Mouse (Mus musculus) forebrain, embryonic 16.5 days (tissue): Measurements from ENCODE around the gene Brms1. TPM values are rescaled to one million over a fixed set of nuclear protein-coding genes. Genes with fewer than 3 reads are reported as not detected.

ENCODE experiments used
- ATAC-seq: fragments of 200-750 bp; cut with Nextera tagmentation; 2 replicates; pipeline ENCODE4 v1.8.0; 2017; ENCODE audit warnings: mild to moderate bottlenecking, moderate library complexity
- H3K27ac ChIP-seq: fragments of 300-500 bp; sonication (generic); 2 replicates; pipeline ENCODE4 v1.5.1; 2014; ENCODE audit warnings: low read length, control low read depth
- H3K27me3 ChIP-seq: fragments of 300-500 bp; sonication (generic); replicated peaks from 2 replicates; pipeline ENCODE4 v1.6.1; 2014; ENCODE audit warnings: low read length; ENCODE audit not compliant: control insufficient read depth, insufficient read depth
- H3K36me3 ChIP-seq: fragments of 300-500 bp; sonication (generic); 2 replicates; pipeline ENCODE4 v1.6.1; 2014; ENCODE audit not compliant: control insufficient read depth, insufficient read depth
- H3K4me1 ChIP-seq: fragments of 300-500 bp; sonication (generic); replicated peaks from 2 replicates; pipeline ENCODE4 v1.6.1; 2014; ENCODE audit warnings: low read length; ENCODE audit not compliant: control insufficient read depth, insufficient read depth
- H3K4me2 ChIP-seq: fragments of 300-500 bp; sonication (generic); 2 replicates; pipeline ENCODE4 v1.6.1; 2014; ENCODE audit warnings: mild to moderate bottlenecking, low read length, control low read depth
- H3K4me3 ChIP-seq: fragments of 300-500 bp; sonication (generic); replicated peaks from 2 replicates; pipeline ENCODE4 v1.5.1; 2014; ENCODE audit warnings: mild to moderate bottlenecking, low read length, control low read depth
- H3K9ac ChIP-seq: fragments of 300-500 bp; sonication (generic); replicated peaks from 2 replicates; pipeline ENCODE4 v1.6.1; 2014; ENCODE audit warnings: low read depth, low read length, control low read depth
- H3K9me3 ChIP-seq: fragments of 300-500 bp; sonication (generic); 2 replicates; pipeline ENCODE4 v1.6.1; 2016; ENCODE audit warnings: low read length; ENCODE audit not compliant: control insufficient read depth
- WGBS: fragments of 180-500 bp; shearing (Covaris S2); extraction: QIAGEN DNeasy Blood & Tissue Kit; methylation state at CpG from one replicate; pipeline ENCODE4 v1.1.7; 2014; 5-methylcytosine and 5-hydroxymethylcytosine counted together
- polyA plus RNA-seq: library from polyadenylated mRNA; unstranded; fragments of >200 nt; fragmentation: Nextera tagmentation; extraction: Ambion mirVana; gene quantifications from 2 replicates; pipeline ENCODE4 v1.2.1, GENCODE M21; 2015

Gene Brms1
- polyA plus RNA-seq, 1 experiment from 2014 or later: 51.2 TPM

- H3K9me3 ChIP-seq: no peaks in the 10 kb centered on the region
- 75% methylated on average over 12 of the region's 12 CpGs for WGBS
- H3K27ac ChIP-seq: peak overlapping the region; percentile 92; the same call in 1 of the 2 replicates
These were observed 52.5 kb downstream of the Brms1 start for GRCm38 (mm10) chr19:5093481-5094242.

DNA sequence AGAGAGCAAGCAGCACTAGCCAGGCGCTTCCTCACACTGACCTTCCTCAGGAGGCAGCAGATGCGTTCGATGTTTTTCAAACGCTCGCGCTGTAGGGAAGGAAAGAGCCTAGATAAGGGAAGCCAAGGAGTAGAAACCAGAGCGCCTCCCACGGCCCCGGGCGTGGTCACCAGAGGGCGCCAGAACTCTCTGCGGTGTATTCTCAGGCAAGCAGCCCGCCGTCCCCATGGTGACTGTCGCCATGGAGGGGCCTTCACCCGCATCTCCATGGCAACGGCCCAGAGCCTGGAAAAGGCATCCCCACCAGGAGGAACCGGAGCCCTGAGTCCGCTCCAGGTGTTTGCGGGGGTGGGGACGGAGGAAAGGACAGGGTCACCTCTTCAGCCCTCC is 53.1 kb downstream of the Brms1 start:
- Histone ChIP-seq H3K9me3 (no peaks in the 10 kb centered on the region), H3K4me2 (peak overlapping the region; percentile 59), H3K27me3 (no peaks in the 10 kb centered on the region), H3K4me3 (peak overlapping the region; percentile 79), H3K4me1 (peaks cover 53% of the 10 kb centered on the region), H3K27ac (peak overlapping the region; percentile 92), H3K9ac (peak overlapping the region; percentile 52), H3K36me3 (peaks cover 14% of the 10 kb centered on the region)
- ATAC-seq: peak; percentile 80
- under 1% methylated on average over 20 of the region's 21 CpGs for WGBS

More at GRCm38 (mm10) chr19:5093481-5094242, 52.5 kb downstream of the Brms1 start:
- no peak for ATAC-seq
- Histone ChIP-seq H3K27me3 (no peaks in the 10 kb centered on the region), H3K4me3 (peak overlapping the region; percentile 79), H3K9ac (peak overlapping the region; percentile 52), H3K4me2 (peak overlapping the region; percentile 59), H3K4me1 (peaks cover 53% of the 10 kb centered on the region), H3K36me3 (peaks cover 14% of the 10 kb centered on the region)

DNA sequence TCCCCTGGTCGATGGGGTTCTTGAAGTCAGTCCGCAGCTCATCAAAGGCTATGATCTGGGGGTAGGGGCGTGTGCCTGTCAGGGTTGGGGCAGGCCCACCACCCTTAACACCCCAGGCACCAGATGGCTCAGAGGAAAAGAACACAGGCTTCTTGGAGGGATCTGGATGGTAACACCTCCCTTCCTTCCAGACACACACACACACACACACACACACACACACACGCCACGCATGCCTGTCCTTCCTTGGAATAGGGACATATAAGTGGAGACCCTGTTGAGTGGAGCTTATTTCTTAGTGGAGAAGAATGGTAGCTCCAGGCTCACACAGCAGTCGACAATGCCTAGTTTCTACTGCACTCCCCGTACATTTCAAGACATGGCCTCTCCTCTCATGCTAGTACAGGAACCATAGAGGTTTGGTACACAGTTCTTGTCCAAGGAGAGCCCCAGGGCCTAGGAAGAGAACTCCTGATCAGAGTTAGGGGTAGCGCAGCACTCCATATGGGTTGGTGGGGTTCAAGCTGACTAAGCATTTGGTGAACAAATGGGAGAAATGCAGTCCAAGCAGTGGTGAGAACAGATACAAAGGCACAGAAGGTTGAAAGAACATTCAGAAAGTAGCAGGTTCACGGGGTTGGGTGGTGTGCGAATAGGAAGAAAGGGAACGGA is 53.7 kb downstream of the Brms1 start:
- Histone ChIP-seq H3K9ac (peak overlapping the region; percentile 52), H3K4me1 (peaks cover 53% of the 10 kb centered on the region), H3K9me3 (no peaks in the 10 kb centered on the region), H3K4me3 (peak overlapping the region; percentile 79), H3K4me2 (peak overlapping the region; percentile 59), H3K36me3 (peaks cover 17% of the 10 kb centered on the region), H3K27ac (peak overlapping the region; percentile 92), H3K27me3 (no peaks in the 10 kb centered on the region)
- no peak; the same call in 1 of the 2 replicates for ATAC-seq
- 23% methylated on average over 11 of the region's 11 CpGs for WGBS

DNA sequence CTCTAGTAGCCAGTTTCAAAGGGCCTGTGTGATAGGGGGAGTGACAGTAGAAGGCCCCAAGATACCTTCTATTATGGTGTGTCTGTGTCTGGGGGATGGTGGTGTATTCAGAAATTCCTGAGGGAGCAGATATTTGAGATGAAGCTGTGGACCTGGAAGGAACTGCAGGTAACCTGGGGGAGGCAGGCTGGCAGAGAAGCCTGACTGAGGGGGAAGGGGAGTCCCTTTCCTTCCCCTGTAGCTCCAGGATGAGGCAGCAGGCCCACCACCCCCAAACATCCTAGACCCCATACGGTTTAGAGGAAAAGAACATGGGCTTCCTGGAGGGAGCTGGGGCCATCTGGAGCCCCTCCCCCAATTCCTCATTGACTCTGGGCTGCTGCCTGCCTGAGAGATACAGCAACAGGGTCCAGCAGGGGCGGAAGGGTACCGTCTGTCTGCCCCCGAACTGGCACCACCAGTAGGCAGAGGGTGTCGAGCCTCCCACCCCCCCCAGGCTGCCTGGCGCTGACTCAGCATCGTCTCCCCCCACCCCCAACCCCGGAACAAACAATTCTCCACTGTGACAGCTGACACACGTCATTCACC is 54.8 kb downstream of the Brms1 start:
- peak overlapping the region; percentile 59 for H3K4me2 ChIP-seq
- H3K4me1 ChIP-seq: peaks cover 53% of the 10 kb centered on the region
- no peaks in the 10 kb centered on the region for H3K27me3 ChIP-seq
- H3K9me3 ChIP-seq: no peaks in the 10 kb centered on the region
- peak overlapping the region; percentile 96 for H3K9ac ChIP-seq
- 6% methylated on average over 9 of the region's 9 CpGs for WGBS
- peak overlapping the region; percentile 92 for H3K27ac ChIP-seq
- ATAC-seq: no peak
- peaks cover 19% of the 10 kb centered on the region for H3K36me3 ChIP-seq
- peak overlapping the region; percentile 79 for H3K4me3 ChIP-seq

DNA sequence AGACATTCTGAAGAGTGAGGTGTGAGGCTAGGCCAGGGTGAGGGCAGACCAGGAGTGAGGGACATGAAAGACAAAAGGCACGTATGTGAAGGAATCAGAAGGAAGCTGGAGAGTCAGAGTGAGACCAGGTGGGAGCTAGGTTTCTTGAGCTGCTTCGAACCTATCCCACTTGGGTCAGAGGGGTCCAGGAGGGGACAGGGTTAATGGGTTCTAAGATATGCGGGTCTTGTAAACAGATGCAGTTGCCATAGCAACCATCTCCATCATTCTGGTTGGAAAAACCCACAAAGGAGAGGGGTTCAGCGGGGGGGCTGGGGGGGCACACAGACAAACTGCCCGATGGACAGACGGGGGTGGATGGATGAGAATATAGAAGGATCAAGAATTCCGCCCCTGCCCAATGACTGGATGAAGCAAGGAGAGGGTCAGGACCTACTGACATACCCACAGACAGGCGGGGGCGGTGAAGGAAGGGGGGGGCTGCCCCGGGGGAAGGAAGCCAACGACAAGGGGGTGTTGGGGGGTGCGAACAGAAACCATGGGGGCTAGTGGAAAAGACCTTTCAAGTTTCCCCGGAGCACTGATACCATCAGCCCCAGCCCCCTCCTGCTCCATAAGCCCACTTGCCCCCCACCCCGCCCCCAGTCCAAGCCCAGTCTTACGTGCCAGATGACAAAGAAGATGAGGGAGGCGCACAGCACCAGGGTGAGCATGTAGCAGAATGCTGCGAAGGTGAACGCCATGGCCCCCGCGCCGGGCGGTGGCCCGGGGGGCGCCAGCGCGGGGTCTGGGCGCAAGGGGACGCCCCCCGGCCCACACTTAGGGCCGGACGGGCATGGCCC is 56.6 kb downstream of the Brms1 start:
- peak; percentile 13; the same call in 1 of the 2 replicates for ATAC-seq
- H3K4me3 ChIP-seq: peak overlapping the region; percentile 79

DNA sequence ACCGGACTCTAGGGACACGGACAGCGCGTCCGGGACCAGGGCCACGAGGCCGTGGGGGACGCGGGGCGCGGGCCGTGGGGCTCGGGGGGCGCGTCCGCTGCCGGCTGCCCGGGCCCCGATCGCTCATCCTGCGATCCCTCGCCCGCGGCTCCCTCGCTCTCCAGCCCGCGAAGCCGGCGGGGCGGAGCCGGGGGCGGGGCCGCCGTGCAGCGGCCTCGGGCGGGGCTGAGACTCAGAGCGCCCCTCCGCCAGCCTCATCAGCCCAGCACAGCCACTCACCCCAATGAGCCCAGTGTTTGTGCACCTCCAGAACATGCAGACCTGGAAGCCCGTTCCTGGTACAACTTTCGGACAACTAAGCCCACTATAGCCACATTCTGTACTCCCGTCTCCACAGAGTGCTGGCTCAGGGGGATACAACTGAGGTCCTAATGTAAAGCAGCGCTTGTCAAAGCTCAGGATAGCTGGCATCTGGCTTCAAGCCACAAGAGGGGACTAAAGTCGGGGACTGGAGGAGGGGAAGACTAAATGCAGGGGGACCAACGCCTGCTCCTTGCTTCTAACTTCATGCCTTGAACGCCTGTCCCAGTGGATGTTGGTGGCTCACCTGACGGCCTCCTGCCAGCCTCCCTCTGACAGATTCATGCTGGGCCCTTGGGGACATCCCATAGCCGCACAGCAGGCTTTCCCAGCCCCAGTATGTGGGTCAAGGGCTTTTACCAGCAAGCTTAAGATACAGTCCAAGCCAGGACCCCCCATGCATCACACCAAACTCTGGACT is 57.4 kb downstream of the Brms1 start, which contains the start of gene Cnih2:
Gene Cnih2, minus strand, starts transcription at position 159 of the 781 bp plus-strand sequence.
- H3K27ac ChIP-seq: peak within 1 kb of the TSS; percentile 92
- H3K4me1 ChIP-seq: peaks cover 50% of the 10 kb centered on the region
- H3K36me3 ChIP-seq: peaks cover 12% of the 10 kb centered on the region; the same call in 1 of the 2 replicates
- 2% methylated on average over 41 of the region's 48 CpGs for WGBS
- no peaks in the 10 kb centered on the region for H3K27me3 ChIP-seq
- peak within 1 kb of the TSS; percentile 59 for H3K4me2 ChIP-seq
- no peaks in the 10 kb centered on the region for H3K9me3 ChIP-seq
- H3K9ac ChIP-seq: peak within 1 kb of the TSS; percentile 96
- peak; percentile 76 for ATAC-seq
- H3K4me3 ChIP-seq: peak within 1 kb of the TSS; percentile 79

More for the DNA sequence above, 56.6 kb downstream of the Brms1 start:
- no peaks in the 10 kb centered on the region for H3K9me3 ChIP-seq
- peaks cover 53% of the 10 kb centered on the region for H3K4me1 ChIP-seq
- H3K4me2 ChIP-seq: peak overlapping the region; percentile 59
- peak overlapping the region; percentile 92 for H3K27ac ChIP-seq
- WGBS: under 1% methylated on average over 23 of the region's 31 CpGs
- H3K9ac ChIP-seq: peak overlapping the region; percentile 96
- peaks cover 11% of the 10 kb centered on the region; the same call in 1 of the 2 replicates for H3K36me3 ChIP-seq
- no peaks in the 10 kb centered on the region for H3K27me3 ChIP-seq
